Mouse (Mus musculus) lung, adult 2 months (tissue): ENCODE measurements at regions not wholly inside any gene's neighbourhood (a gene's known extent, or its start where the extent isn't known, plus 50 kb on each side); places are given as distances from the start of the nearest gene placed in this dataset.

ENCODE experiments used
- DNase-seq: peaks from one replicate; pipeline ENCODE4 v3.0.0; 2022
- H3K4me1 ChIP-seq: fragments of 200-500 bp; 2 replicates; pipeline ENCODE4 v1.6.1; 2011; ENCODE audit warnings: low read length; ENCODE audit not compliant: control insufficient read depth, insufficient read depth
- H3K4me3 ChIP-seq: fragments of 200-500 bp; replicated peaks from 2 replicates; pipeline ENCODE3; 2011; ENCODE audit warnings: low read depth, mild to moderate bottlenecking, control low read depth, low read length; ENCODE audit errors: extremely low read depth
- CTCF ChIP-seq: fragments of 200-500 bp; IDR thresholded peaks from 2 replicates; pipeline ENCODE4 v1.5.1; 2011; ENCODE audit warnings: mild to moderate bottlenecking, low read length, control low read depth; ENCODE audit not compliant: insufficient read depth
- POLR2A ChIP-seq: fragments of 200-500 bp; IDR thresholded peaks from 2 replicates; pipeline ENCODE4 v1.6.1; 2011; ENCODE audit warnings: low read depth, mild to moderate bottlenecking, control low read depth, low read length, borderline replicate concordance; ENCODE audit errors: extremely low read depth
- WGBS: fragments of 180-500 bp; shearing (Covaris S2); methylation state at CpG from one replicate; pipeline ENCODE4 v1.1.7; 2018; 5-methylcytosine and 5-hydroxymethylcytosine counted together

GRCm38 (mm10) chr14:25378717-25379224 lies 80.2 kb upstream of the Zmiz1 start:
- TF ChIP-seq CTCF (no peak), POLR2A (peak; percentile 13; the same call in 1 of the 2 replicates)
- H3K4me3 ChIP-seq: peak overlapping the region; percentile 67
- 8% methylated on average over 13 of the region's 13 CpGs for WGBS
- no peak for DNase-seq
- 0 out of 2 replicates have a peak, but pooled peaks cover 5% of the 10 kb centered on the region for H3K4me1 ChIP-seq

- DNase-seq: no peak
- no peak for TF ChIP-seq CTCF
- no peak for TF ChIP-seq POLR2A
- Histone ChIP-seq H3K4me1 (0 out of 2 replicates have a peak, but pooled peaks cover 5% of the 10 kb centered on the region), H3K4me3 (no peak overlapping the region)
- WGBS: 69% methylated on average over 4 of the region's 4 CpGs
Measured at GRCm38 (mm10) chr14:25383169-25383824, 75.7 kb upstream of the Zmiz1 start.

GRCm38 (mm10) chr14:25385644-25386043 lies 73.3 kb upstream of the Zmiz1 start:
- DNase-seq: no peak
- 46% methylated on average over 5 of the region's 5 CpGs for WGBS
- Histone ChIP-seq H3K4me3 (no peak overlapping the region), H3K4me1 (no peaks in the 10 kb centered on the region)
- TF ChIP-seq POLR2A (no peak), CTCF (0 out of 2 replicates have a peak, but pooled peaks have one; percentile 11)

- DNase-seq: no peak
- Histone ChIP-seq H3K4me3 (no peak overlapping the region), H3K4me1 (no peaks in the 10 kb centered on the region)
- TF ChIP-seq CTCF (no peak), POLR2A (no peak)
- whole genome bisulfite sequencing: 91% methylated on average over 4 of the region's 4 CpGs
Measured at GRCm38 (mm10) chr14:25387780-25388179, 71.2 kb upstream of the Zmiz1 start.

- Histone ChIP-seq H3K4me3 (no peak overlapping the region), H3K4me1 (no peaks in the 10 kb centered on the region)
- no peak for DNase-seq
- TF ChIP-seq CTCF: no peak
- TF ChIP-seq POLR2A: no peak
- 28% methylated on average over 2 of the region's 2 CpGs for WGBS
Measured at GRCm38 (mm10) chr14:25389314-25389713, 69.7 kb upstream of the Zmiz1 start.

GRCm38 (mm10) chr14:25392412-25392811 lies 66.6 kb upstream of the Zmiz1 start:
- 60% methylated on average over 6 of the region's 6 CpGs for WGBS
- no peak for DNase-seq
- no peak for TF ChIP-seq CTCF
- TF ChIP-seq POLR2A: no peak

GRCm38 (mm10) chr14:25392940-25393339 lies 66.0 kb upstream of the Zmiz1 start:
- no peak for DNase-seq
- peaks cover 4% of the 10 kb centered on the region for H3K4me1 ChIP-seq
- TF ChIP-seq CTCF (no peak), POLR2A (no peak)
- no peak overlapping the region for H3K4me3 ChIP-seq
- 82% methylated on average over 6 of the region's 6 CpGs for WGBS

More at GRCm38 (mm10) chr14:25392412-25392811, 66.6 kb upstream of the Zmiz1 start:
- Histone ChIP-seq H3K4me1 (peaks cover 4% of the 10 kb centered on the region), H3K4me3 (no peak overlapping the region)

- TF ChIP-seq POLR2A (no peak), CTCF (no peak)
- no peak for DNase-seq
- H3K4me1 ChIP-seq: peaks cover 4% of the 10 kb centered on the region
- no peak overlapping the region for H3K4me3 ChIP-seq
- 78% methylated on average over 6 of the region's 6 CpGs for WGBS
Measured at GRCm38 (mm10) chr14:25394931-25395330, 64.1 kb upstream of the Zmiz1 start.

- 13% methylated on average over 9 of the region's 9 CpGs for WGBS
- Histone ChIP-seq H3K4me1 (peaks cover 8% of the 10 kb centered on the region), H3K4me3 (no peak overlapping the region)
- DNase-seq: peak; percentile 57
- TF ChIP-seq POLR2A (peak; percentile 13; the same call in 1 of the 2 replicates), CTCF (no peak)
Measured at GRCm38 (mm10) chr14:25396990-25397531, 61.9 kb upstream of the Zmiz1 start.

- WGBS: 72% methylated on average over 5 of the region's 5 CpGs
- Histone ChIP-seq H3K4me3 (no peak overlapping the region), H3K4me1 (peaks cover 8% of the 10 kb centered on the region)
- DNase-seq: no peak
- no peak for TF ChIP-seq CTCF
- TF ChIP-seq POLR2A: no peak
Measured at GRCm38 (mm10) chr14:25397751-25398150, 61.2 kb upstream of the Zmiz1 start.
